In genomic region chr9:70832231-70832630, GRCm38 (mm10) we compare ENCODE assay signal across 27 mouse cellular contexts.
DNase-seq lines count a peak whose midpoint lies in the region; ATAC-seq and TF ChIP-seq lines count a peak whose summit lies in the region.
"Had no signal": no experiment of that assay in that cellular context is flagged by ENCODE, and none has a peak within 500 bp of the region (broad histone marks: within the 10 kb centered on the region; RNA-seq: fewer than 3 reads in every experiment).

No protein-coding gene starts in this region.

- WGBS in liver, embryonic 13.5 days (ENCODE audit: insufficient replicate concordance) = 71% methylated on average over 7 of the region's 7 CpGs
- 71% methylated on average over 7 of the region's 7 CpGs for WGBS in liver, embryonic 11.5 days
- 59% methylated on average over 7 of the region's 7 CpGs for WGBS in liver, postnatal 0 days (ENCODE audit: insufficient replicate concordance)

- H3K4me1 ChIP-seq in liver, embryonic 13.5 days (replicated peaks) = peaks cover 93% of the 10 kb centered on the region
- H3K4me1 ChIP-seq in liver, embryonic 11.5 days (replicated peaks; ENCODE audit: control insufficient read depth, insufficient read depth, low read length) = peaks cover 41% of the 10 kb centered on the region
- peaks cover 74% of the 10 kb centered on the region for H3K4me1 ChIP-seq in liver, postnatal 0 days (ENCODE audit: insufficient read depth)
- H3K4me1 ChIP-seq: embryonic facial prominence, embryonic 15.5 days; hindbrain, embryonic 13.5 days had no signal

- H3K36me3 ChIP-seq in liver, embryonic 13.5 days = no peaks in the 10 kb centered on the region
- no peaks in the 10 kb centered on the region for H3K36me3 ChIP-seq in liver, embryonic 11.5 days (ENCODE audit: control insufficient read depth, insufficient read depth, low read length)
- H3K36me3 ChIP-seq in liver, postnatal 0 days (replicated peaks; ENCODE audit: insufficient read depth, low read length) = no peaks in the 10 kb centered on the region
- H3K36me3 ChIP-seq: embryonic facial prominence, embryonic 12.5 days; embryonic facial prominence, embryonic 15.5 days; G1E; heart, embryonic 12.5 days; hindbrain, embryonic 10.5 days; hindbrain, embryonic 13.5 days had no signal

- H3K9me3 ChIP-seq in liver, embryonic 13.5 days (replicated peaks) = no peaks in the 10 kb centered on the region
- H3K9me3 ChIP-seq in liver, embryonic 11.5 days (ENCODE audit: control insufficient read depth, low read length) = no peaks in the 10 kb centered on the region
- no peaks in the 10 kb centered on the region for H3K9me3 ChIP-seq in liver, postnatal 0 days (ENCODE audit: low read length)
- H3K9me3 ChIP-seq: embryonic facial prominence, embryonic 12.5 days; embryonic facial prominence, embryonic 15.5 days; heart, embryonic 12.5 days; hindbrain, embryonic 10.5 days; hindbrain, embryonic 13.5 days had no signal

- no peaks in the 10 kb centered on the region for H3K27me3 ChIP-seq in liver, embryonic 13.5 days
- no peaks in the 10 kb centered on the region for H3K27me3 ChIP-seq in liver, embryonic 11.5 days (replicated peaks; ENCODE audit: control insufficient read depth, insufficient read depth, low read length)
- H3K27me3 ChIP-seq in liver, postnatal 0 days (ENCODE audit: insufficient read depth, low read length) = no peaks in the 10 kb centered on the region
- H3K27me3 ChIP-seq: CH12.LX; embryonic facial prominence, embryonic 12.5 days; embryonic facial prominence, embryonic 15.5 days; heart, embryonic 12.5 days; hindbrain, embryonic 13.5 days; Patski had no signal

- TF ChIP-seq CTCF in liver, postnatal 0 days (IDR thresholded peaks at IDR 0.05; ENCODE audit: low read depth) = no peak

- ATAC-seq in liver, embryonic 13.5 days (ENCODE audit: low read depth) = no peak
- no peak for ATAC-seq in liver, embryonic 11.5 days (replicated peaks; ENCODE audit: low FRiP score)
- ATAC-seq in liver, postnatal 0 days = no peak
- no peak for ATAC-seq in frontal cortex, adult (ENCODE audit: low TSS enrichment)
- ATAC-seq: forebrain, embryonic 14.5 days; hindbrain, embryonic 16.5 days; Patski had no signal

- intact Hi-C loops in heart, postnatal 25 days (cut with DNase I) = no loop called here

- no peak overlapping the region for H3K4me2 ChIP-seq in liver, embryonic 13.5 days
- no peak overlapping the region for H3K4me2 ChIP-seq in liver, embryonic 11.5 days
- H3K4me2 ChIP-seq in liver, postnatal 0 days (ENCODE audit: low read depth, low read length) = no peak overlapping the region
- H3K4me2 ChIP-seq: embryonic facial prominence, embryonic 12.5 days; embryonic facial prominence, embryonic 15.5 days; heart, embryonic 12.5 days; hindbrain, embryonic 13.5 days had no signal

- peak overlapping the region; percentile 17; the same call in 1 of the 2 replicates for H3K9ac ChIP-seq in liver, embryonic 13.5 days
- no peak overlapping the region for H3K9ac ChIP-seq in liver, embryonic 11.5 days (ENCODE audit: low read depth, low read length)
- H3K9ac ChIP-seq in liver, postnatal 0 days (replicated peaks) = no peak overlapping the region
- H3K9ac ChIP-seq: embryonic facial prominence, embryonic 12.5 days; embryonic facial prominence, embryonic 15.5 days; heart, embryonic 12.5 days; hindbrain, embryonic 13.5 days had no signal

- no peak overlapping the region for H3K4me3 ChIP-seq in liver, embryonic 13.5 days (replicated peaks)
- H3K4me3 ChIP-seq in liver, embryonic 11.5 days (ENCODE audit: low read depth, low read length) = no peak overlapping the region
- H3K4me3 ChIP-seq in liver, postnatal 0 days (ENCODE audit: low read depth, low read length) = no peak overlapping the region
- H3K4me3 ChIP-seq: embryonic facial prominence, embryonic 12.5 days; embryonic facial prominence, embryonic 15.5 days; heart, embryonic 12.5 days; hindbrain, embryonic 10.5 days; hindbrain, embryonic 13.5 days had no signal

- H3K27ac ChIP-seq in liver, embryonic 13.5 days = peak overlapping the region; percentile 100
- H3K27ac ChIP-seq in liver, embryonic 11.5 days (ENCODE audit: low read depth, low read length) = no peak overlapping the region
- peak overlapping the region; percentile 100 for H3K27ac ChIP-seq in liver, postnatal 0 days (ENCODE audit: low read depth)
- H3K27ac ChIP-seq: embryonic facial prominence, embryonic 12.5 days; embryonic facial prominence, embryonic 15.5 days; hindbrain, embryonic 10.5 days; hindbrain, embryonic 13.5 days had no signal

- DNase-seq in heart, adult 11 months = peak; percentile 95
- no peak for DNase-seq in heart, postnatal 25 days (ENCODE audit: low spot score)
- no peak for DNase-seq in liver, embryonic 13.5 days
- no peak for DNase-seq in liver, embryonic 11.5 days (ENCODE audit: low spot score)
- DNase-seq in A20 (ENCODE audit: low read depth, low spot score) = peak; percentile 43
- DNase-seq in liver, postnatal 0 days = no peak
- no peak for DNase-seq in testis, postnatal 14 days (ENCODE audit: low spot score)
- DNase-seq: adrenal gland, postnatal 10 days; adrenal gland, postnatal 36 days; B cell, adult 2 months; cerebellum, adult 11 months; cerebellum, adult 2 months; cerebellum, adult 9-11 months; cerebellum, postnatal 25 days; gastrocnemius, postnatal 10 days; gastrocnemius, postnatal 36 days had no signal

- no peak for TF ChIP-seq EP300 in liver, postnatal 0 days (IDR thresholded peaks at IDR 0.05; ENCODE audit: low read depth)

Comparison
In these comparisons a context has a peak if more than half of its experiments do, and no peak if none do; other contexts are left out.
1. DNase-seq: peak in heart, adult 11 months (single experiment) and A20 (single experiment); none in heart, postnatal 25 days (single experiment), liver, embryonic 13.5 days (single experiment), liver, embryonic 11.5 days (single experiment), liver, postnatal 0 days (single experiment) and testis, postnatal 14 days (single experiment).